Mouse (Mus musculus) mature B cell (primary cell): ENCODE results near the gene Myl10.
"Not testable (repeated sequence)": the region's sequence is repeated elsewhere in the genome, so short reads cannot be mapped to it uniquely, and the experiment has no call there.

ENCODE experiments used
- in situ Hi-C: fragments of 300-500 bp; cut with MboI; formaldehyde crosslinking; loops from 2 replicates; pipeline ENCODE4 v1.14.3; 2019

Myl10 gene

DNA sequence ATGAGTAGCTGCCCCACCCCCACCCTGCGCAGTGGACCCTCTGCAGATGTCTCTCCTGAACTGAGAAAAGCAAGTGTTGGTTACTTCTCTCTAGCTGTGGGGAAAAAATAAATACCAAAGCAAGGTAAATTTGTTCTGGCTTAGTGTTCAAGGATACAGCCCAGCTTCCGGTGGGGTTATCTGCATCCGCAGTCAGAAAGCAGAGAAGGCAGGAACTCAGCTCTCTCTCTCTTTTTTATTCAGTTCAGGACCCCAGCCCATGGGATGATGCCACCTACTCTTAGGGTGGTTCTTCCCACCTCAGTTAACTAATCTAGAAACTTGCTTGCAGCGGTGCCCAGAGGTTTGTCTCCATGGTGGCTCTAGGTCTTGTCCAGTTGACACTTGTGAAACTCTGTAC, at the start of gene Myl10:
Myl10 (plus strand) TSS at position 363 of the 400 bp plus-strand sequence.
- in situ Hi-C loops, result no loop called here

- in situ Hi-C loops, result no loop called here
Measured at GRCm38 (mm10) chr5:136646731-136647328, 46.1 kb upstream of the Myl10 start.

DNA sequence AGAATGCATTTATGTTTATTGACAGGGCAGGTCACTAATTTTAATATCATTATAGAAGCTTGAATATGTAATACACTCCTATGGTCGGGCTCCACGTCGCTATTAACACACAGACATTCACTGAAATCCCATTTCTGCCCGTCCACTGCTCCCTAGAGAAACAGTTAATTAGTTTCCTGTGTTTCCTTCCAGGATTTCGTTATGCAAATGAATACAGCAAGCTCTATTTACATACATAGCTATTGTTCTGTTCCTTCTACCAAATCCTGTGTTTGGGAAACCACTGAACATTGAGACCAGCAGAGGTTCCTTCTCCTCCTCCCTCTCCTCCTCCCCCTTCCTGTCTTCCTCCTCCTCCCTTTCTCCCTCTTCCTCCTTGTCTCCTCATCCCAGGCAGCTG, 43.9 kb upstream of the Myl10 start:
- in situ Hi-C loops, result no loop called here

DNA sequence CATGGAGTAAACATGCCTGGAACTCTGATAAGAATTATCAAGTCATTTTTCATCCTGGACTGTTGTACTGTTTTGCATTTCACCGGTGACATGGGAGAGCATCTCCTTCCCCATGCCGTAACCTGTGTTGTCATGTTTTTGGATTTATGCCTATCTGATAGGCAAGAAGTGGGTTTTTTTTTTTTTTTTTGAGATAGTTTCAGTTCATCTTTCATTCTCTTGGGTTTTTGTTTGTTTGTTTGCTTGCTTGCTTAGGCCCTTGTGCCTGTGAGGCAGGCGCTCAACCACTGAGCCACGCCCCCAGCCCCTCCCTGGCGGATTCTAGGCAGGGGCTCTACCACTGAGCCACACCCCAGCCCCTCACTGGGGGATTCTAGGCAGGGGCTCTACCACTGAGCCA, 43.3 kb upstream of the Myl10 start:
- in situ Hi-C loops, result no loop called here

- in situ Hi-C loops, result no loop called here
Measured at GRCm38 (mm10) chr5:136654481-136654880, 38.5 kb upstream of the Myl10 start.

DNA sequence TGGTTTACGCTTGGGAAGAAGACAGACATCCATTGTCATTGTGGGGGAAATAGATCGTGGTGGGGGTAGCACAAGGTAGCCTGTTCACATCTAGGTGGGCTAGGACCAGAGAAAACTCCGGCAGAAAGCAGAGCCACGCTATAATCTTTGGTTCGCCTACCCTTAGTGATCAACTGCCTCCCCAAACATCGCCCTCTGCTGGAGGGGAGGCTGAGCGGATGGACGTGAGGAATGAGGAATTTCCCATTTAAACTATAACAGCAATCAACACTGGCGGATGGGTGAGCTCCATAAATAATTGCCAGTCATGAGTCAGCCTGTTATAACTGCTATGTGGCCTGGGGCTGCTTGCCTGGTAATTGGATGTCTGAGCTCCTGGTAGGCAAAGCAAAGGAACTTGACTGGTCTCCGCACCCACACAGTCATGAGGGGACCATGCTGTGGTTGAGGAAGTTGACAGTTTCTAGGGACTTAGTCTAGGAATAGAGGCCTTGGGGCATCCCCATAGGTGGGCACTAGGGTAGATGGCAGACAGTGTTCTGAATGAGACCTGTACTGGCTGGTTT, 36.0 kb upstream of the Myl10 start:
- in situ Hi-C loops, result no loop called here

DNA sequence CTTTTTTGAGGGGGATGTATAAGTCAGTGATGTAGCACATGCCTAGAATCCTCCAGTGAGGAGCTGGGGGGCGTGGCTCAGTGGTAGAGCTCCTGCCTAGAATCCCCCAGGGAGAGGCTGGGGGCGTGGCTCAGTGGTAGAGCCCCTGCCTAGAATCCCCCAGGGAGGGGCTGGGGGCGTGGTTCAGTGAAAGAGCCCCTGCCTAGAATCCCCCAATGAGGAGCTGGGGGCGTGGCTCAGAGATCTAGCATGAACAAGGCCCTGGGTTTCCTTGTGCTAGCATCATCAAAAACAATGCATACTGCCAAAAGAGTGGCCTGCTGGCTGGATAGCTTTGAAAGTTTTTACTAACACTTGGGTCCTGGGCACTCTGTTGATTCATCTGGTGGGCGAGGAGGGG, 32.2 kb upstream of the Myl10 start:
- in situ Hi-C loops, result not testable (repeated sequence)

DNA sequence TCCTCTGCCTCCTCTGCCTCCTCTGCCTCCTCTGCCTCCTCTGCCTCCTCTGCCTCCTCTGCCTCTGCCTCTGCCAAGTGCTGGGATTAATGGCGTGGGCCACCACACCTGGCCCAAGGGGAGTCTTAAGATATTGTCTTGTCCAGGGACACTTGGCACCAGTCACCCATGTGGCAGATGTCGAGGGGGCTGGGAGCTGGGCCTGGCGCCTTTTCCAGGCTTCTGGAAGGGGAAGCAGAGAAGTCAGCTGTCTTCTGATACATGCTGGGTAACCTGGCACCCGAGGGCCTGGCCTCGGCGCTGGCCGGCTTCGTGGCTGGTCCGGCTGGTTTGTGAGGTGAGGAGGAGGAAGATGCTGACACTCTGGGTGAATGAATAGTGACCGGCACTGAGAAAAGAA, 30.7 kb upstream of the Myl10 start:
- in situ Hi-C loops, result no loop called here

- in situ Hi-C loops, result no loop called here
Measured at GRCm38 (mm10) chr5:136662822-136663221, 30.1 kb upstream of the Myl10 start.

DNA sequence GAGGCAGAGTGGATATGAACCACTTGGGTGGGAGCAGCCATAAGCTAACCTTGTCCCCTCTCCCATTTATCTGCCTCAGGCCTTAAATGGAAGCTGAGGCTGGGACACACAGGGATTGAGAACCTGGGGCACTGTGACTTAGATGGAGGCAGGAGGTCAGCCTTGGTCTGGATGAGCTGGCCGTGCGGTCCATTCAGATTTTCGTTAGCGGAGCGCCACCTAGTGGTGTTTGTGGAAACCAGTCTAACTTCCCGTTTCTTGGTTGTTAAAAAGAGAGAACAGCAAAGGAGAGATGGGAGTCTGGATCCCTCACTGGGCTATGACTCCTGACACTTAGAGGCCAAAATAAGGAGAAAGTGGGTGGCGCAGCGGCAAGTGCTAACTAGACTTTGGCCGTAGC, 28.4 kb upstream of the Myl10 start:
- in situ Hi-C loops, result no loop called here

DNA sequence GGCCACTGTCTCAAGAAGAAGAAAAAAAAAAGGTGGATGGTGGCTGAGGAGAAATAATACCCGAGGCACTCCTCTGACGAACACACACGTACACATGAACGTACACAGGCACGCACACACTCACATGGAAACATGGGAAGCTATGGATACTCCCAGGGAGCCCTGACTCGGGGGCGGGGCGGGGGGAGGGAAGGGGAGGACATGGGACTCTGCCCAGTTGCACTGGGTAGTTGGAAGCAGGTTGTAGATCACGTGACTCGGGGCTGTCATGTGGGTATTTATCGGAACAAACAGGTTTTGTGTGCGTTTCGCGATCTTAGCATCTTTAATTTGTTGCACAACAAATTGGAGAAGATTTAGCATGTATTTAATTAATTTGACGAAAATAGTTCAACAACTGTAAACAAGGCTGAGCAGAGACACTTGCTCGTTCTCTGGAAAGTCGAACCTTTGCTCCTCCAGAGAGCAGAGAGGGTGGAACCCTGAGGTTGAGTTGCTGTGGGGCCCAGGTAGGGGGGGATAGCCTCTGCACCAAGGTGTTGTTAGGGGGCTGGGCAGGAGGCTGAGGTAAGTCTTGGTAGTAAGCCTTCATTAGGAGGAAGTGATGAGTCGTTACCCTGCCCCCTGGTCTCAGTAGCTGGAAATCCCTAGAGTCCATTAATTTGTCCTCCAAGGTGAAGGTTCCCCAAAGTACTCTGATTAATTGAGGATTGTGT, 16.5 kb upstream of the Myl10 start:
- in situ Hi-C loops, result no loop called here

DNA sequence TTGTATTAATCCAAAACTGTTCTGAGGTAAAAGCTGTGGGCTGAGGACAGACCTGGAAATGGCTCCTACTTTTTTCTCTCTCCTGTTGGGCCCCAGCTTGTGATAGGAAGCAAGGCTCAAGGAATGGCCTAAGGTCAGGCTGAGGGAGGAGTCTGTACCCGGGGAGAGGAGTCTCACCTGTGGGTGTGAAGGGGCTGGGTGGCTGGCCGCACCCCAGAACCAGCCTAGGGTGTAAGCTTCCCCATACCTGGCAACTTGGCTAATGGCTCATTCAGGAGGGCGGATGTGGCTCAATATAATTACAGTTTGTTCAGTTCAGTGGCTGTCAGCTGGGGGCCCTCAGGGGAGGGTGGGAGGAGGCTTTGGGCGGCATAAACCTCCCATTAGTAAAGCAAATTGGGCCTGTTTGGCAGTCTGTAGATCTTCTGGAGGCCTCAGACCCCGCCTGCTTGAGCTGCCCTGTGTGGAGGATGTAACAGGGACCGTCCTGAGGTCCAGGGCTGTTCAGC, 14.1 kb upstream of the Myl10 start:
- in situ Hi-C loops, result no loop called here

DNA sequence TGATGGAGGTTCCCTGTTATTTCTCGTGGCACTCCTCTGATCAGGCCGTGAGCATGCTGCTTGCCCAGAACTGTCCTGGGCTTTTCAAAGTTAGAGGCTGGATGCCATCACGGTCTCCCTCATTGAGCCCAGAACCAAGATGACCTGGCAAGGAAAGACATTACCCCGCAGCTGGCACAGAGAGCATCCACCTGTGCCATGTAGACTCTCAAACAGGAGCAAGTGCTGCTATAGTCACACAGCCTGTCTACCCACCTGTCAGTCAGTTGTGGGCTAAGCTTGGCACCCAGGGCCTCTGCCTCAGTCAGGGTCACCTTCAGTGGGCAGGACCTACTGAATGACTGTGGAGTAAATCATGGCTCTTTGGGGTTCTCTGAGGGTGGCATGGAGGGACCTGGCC, 6.6 kb upstream of the Myl10 start:
- in situ Hi-C loops, result no loop called here

DNA sequence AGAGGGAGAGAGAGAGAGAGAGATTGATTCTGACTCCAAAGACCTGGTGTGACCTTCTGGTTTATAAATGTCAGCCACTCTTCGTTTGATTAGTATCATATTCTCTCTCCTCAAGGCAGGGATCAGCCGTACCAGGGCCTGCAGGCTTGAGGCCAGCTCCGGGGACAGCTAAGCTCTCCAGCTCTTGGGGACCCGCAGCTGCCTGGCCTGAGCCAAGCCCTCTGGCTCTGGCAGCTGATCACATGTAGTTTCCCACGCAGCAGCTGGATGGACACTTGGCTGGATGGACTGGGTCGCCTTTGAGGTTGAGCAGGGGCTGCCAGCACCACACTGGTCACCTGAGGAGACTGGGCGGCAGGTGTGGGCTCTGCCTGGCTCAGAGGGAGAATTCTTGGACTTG, 5.4 kb upstream of the Myl10 start:
- in situ Hi-C loops, result no loop called here

DNA sequence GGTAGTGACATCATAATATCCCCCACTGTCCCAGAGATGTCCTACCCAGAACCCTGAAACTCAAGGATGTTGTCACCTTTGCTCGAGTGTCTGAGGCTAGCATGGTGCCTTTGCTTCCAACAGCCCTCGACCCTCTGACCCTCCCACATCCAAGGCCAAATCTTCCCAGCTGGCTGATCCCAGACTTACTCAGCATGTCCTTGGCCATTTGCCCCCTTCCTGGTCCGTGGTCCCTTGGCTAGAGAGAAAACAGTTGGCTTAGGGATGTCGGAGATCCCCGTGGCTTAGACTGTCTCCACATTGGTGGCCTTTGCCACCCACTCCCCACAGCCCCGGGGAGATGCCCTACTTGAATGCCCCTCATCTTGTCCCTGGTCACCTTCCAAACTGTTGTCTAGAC, 4.1 kb upstream of the Myl10 start:
- in situ Hi-C loops, result no loop called here

DNA sequence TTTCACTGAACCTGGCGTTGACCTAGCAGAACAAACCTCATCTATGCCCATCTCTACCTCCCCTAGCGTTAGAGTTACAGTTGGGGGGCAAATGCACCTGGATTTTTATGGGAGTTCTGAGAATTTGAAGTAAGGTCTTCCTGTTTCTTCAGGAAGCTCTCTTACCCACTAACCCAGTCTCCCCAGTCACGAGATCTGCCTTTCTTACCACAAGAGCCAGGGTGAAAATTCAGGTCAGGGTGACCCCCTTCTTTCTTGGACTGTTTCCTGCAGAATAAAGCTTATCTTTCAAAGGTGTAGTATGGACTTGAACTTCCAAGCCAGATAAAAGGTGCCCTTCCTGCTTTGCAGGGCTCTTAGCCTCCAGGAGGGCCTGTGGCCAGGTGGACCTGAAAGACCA, 1.8 kb upstream of the Myl10 start:
- in situ Hi-C loops, result no loop called here

DNA sequence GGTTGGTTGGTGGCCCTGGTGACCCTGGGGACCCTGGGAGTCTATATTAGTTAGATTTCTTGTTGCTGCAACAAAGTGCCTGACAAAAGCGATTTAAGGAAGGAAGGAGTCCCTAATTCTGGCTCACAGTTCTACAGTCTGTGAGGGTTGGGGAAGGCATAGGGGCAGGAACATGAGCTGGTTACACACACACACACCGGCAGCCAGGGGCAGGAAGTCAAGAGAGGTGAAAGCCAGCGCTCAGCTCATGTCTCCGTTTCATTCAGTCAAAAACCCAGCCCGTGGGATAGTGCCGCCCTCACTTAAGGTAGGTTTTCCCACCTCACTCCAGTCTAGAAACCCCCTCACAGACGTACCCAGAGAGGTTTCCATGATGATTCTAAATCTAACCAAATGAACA, 472 bp downstream of the Myl10 start:
- in situ Hi-C loops, result no loop called here

DNA sequence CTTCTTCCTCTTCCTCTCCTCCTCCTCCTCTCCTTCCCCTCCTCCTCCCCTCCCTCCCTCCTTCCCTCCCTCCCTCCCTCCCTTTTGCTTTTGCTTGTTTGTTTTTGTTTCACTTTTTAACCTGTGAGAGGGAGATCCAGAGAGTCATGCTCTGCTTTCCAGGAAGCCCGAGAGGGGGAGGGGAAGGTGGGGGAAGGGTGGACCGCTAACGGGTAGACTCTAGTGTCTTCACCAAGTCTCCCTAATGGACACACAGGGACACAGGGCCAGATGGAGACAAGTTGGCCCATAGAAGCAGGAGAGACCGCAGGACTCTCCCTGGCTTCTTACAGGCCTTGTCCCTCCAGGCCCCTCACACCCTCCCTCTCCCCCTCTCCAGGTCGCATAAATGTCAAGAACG, 2.0 kb downstream of the Myl10 start:
- in situ Hi-C loops, result no loop called here

GRCm38 (mm10) chr5:136696516-136696915, 3.6 kb downstream of the Myl10 start:
- in situ Hi-C loops, result no loop called here

DNA sequence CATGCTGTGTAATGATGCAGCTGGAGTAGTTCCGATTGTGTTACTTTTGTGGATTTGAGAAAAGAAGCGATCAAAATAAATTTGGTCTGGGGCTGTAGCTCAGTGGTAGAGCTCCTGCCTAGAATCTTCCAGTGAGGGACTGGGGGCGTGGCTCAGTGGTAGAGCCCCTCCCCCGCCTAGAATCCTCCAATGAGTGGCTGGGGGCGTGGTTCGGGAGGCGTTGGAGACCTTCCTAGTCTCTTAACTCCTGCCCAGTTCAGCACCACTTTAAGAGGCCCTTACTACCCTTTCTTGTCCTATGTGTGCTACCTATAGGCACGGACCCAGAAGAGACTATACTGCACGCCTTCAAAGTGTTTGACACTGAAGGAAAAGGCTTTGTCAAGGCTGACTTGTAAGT, 4.7 kb downstream of the Myl10 start:
- in situ Hi-C loops, result no loop called here

DNA sequence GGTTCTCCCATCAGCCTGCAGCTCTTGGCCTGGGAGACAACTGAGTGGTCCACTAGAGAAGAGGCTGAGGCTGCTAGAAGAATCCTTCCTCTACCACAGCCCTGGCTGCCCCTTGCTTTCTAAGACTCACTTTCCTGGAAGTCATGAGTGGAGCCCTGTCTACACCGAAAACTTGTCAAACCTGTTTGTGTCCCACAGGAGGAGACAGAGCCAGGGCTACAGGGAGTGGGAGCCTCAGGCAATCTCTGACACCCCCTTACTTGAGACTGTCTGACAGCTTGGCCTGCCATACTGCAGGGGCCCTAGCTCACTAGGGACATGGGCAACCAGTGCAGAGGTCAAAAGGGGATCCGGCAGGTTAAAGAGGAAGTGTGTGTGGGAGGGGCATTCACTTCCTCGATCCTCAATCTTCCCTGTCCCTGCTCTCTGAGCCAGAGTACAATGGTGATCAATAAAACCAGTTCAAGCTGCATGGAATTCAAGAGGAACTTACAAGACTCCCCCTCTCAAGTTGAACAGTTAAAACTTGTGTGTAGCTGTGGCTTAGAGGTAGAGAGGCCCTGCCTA, 9.3 kb downstream of the Myl10 start:
- in situ Hi-C loops, result no loop called here

DNA sequence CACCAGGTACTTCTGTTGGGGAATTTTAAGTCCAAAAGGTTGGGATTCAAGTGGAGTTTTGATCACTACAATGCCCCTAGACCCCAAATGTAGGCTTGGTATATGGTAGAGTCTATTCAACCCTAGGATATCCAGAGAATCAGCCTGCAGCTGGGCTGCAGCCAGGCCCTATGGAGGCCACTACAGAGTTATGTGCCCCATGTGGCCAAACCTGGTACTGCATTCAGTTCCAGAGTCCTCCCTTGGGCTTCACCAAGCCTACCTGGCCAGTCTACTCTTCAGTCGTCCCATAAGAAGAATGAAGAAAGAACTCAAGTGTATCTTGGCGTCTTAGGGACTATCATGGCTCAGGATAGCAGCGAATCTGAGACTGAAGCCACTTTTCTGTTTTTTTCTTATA, 10.8 kb downstream of the Myl10 start:
- in situ Hi-C loops, result no loop called here

DNA sequence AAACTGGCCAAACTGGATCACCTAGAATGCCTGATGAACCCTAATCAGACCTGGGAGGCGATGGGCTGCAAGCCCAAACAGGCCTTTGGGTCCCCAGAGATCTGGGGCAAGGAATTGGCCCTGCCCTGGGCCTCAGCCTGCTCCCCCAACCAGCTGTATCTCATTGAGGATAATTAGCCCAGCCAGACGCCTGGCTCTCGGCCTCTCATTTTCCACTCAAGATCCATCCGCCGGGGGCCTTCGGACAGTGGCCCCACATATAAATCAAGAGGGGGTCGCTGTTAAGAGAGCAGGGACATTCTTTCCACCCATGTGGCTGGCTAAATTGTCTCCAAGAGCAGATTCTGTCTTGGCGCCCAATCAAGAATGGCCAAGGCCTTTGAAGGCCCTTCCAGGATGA, 11.2 kb downstream of the Myl10 start:
- in situ Hi-C loops, result no loop called here
